Mouse (Mus musculus): ENCODE measurements around the gene Rcn1.

DNA sequence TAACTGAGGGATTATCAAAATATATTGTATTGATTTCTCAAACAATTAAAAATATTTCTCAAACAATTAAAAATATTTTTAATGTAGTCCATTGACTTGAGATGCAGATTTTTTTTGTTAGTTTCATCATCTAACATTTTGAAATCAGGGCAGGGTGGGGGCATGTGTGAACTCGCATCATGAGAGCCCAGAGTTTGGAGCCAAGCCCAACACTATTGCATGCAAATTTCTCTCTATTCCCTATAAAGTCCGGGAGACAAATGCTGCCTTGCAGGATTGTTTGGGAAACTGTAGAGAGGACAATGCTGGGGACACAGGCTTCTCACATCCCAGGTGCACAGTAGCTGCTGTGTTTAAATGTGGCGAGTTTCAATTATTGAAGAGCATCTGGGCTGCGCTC lies 23.4 kb downstream of the Rcn1 start:
- TF ChIP-seq MAX (IDR thresholded peaks at IDR 0.05) (no peak), CTCF (IDR thresholded peaks at IDR 0.05; ENCODE audit: control insufficient read depth, insufficient read depth, insufficient read length) (no peak), CEBPB (IDR thresholded peaks at IDR 0.05; ENCODE audit: low read depth) (no peak)

Data from C2C12 (cell line).